Mouse (Mus musculus) kidney, adult 2 months (tissue): ENCODE results near the gene Smg6. TPM values are rescaled to one million over a fixed set of nuclear protein-coding genes. Genes with fewer than 3 reads are reported as not detected.

Source experiments
- DNase-seq: peaks from one replicate; pipeline ENCODE4 v3.0.0; 2021
- H3K27ac ChIP-seq: fragments of 200-500 bp; 2 replicates; pipeline ENCODE4 v1.5.1; 2012; ENCODE audit warnings: low read depth, low read length, control low read depth, inconsistent platforms; ENCODE audit not compliant: insufficient read depth
- H3K27me3 ChIP-seq: fragments of 200-500 bp; replicated peaks from 2 replicates; pipeline ENCODE4 v1.6.1; 2012; ENCODE audit warnings: mild to moderate bottlenecking, moderate library complexity, low read length, inconsistent platforms; ENCODE audit not compliant: control insufficient read depth, insufficient read depth
- H3K36me3 ChIP-seq: fragments of 200-500 bp; 2 replicates; pipeline ENCODE4 v1.6.1; 2012; ENCODE audit warnings: mild to moderate bottlenecking, moderate library complexity, low read length, inconsistent platforms; ENCODE audit not compliant: control insufficient read depth, insufficient read depth
- H3K4me1 ChIP-seq: fragments of 200-500 bp; 2 replicates; pipeline ENCODE4 v1.6.1; 2011; ENCODE audit warnings: low read length; ENCODE audit not compliant: control insufficient read depth, insufficient read depth
- H3K4me3 ChIP-seq: fragments of 200-500 bp; 2 replicates; pipeline ENCODE4 v1.5.1; 2011; ENCODE audit warnings: mild to moderate bottlenecking, low read depth, low read length, control low read depth; ENCODE audit not compliant: insufficient read depth
- CTCF ChIP-seq: fragments of 200-500 bp; conservative IDR thresholded peaks from 2 replicates; pipeline ENCODE4 v1.5.1; 2011; ENCODE audit warnings: low read depth, mild to moderate bottlenecking, control low read depth, low read length, moderate library complexity, mixed read lengths; ENCODE audit not compliant: insufficient read depth, insufficient read length
- POLR2A ChIP-seq: fragments of 200-500 bp; IDR thresholded peaks from one replicate; pipeline ENCODE4 v1.6.1; 2011; ENCODE audit warnings: low read depth, low read length, control low read depth
- WGBS: fragments of 180-500 bp; shearing (Covaris S2); methylation state at CpG from one replicate; pipeline ENCODE4 v1.1.7; 2018; 5-methylcytosine and 5-hydroxymethylcytosine counted together
- polyA plus RNA-seq: library from polyadenylated mRNA; depleted of rRNA; stranded (reverse); fragments of >200 nt; gene quantifications from 2 replicates; pipeline ENCODE4 v1.2.3, GENCODE M21; 2012

Smg6 gene
- polyA plus RNA-seq, 1 experiment, result 35.2 TPM

DNA sequence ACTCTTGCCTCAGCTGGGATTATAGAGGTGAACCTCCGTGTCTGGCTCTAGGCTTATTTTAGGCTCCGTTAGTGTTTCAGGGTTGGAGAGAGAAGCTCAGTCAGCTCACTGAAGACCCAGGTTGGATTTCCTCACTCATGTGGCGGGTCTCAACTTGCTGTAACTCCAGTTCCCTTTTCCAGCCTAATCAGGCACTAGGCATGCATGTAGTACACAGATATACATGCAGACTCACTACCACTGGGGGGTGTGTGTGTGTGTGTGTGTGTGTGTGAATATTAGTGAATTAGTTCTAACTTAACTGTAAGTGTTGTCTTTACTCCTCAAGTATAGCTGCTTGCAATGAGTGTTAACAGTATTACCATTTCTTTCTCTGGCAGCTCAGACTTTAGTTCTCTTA, 145.7 kb downstream of the Smg6 start:
- TF ChIP-seq CTCF, result no peak
- no peak for TF ChIP-seq POLR2A
- no peaks in the 10 kb centered on the region for H3K27me3 ChIP-seq
- WGBS, result 89% methylated on average over 3 of the region's 3 CpGs
- no peaks in the 10 kb centered on the region for H3K4me1 ChIP-seq
- H3K36me3 ChIP-seq, result no peaks in the 10 kb centered on the region
- DNase-seq, result no peak
- H3K4me3 ChIP-seq, result no peak overlapping the region
- no peak overlapping the region for H3K27ac ChIP-seq

DNA sequence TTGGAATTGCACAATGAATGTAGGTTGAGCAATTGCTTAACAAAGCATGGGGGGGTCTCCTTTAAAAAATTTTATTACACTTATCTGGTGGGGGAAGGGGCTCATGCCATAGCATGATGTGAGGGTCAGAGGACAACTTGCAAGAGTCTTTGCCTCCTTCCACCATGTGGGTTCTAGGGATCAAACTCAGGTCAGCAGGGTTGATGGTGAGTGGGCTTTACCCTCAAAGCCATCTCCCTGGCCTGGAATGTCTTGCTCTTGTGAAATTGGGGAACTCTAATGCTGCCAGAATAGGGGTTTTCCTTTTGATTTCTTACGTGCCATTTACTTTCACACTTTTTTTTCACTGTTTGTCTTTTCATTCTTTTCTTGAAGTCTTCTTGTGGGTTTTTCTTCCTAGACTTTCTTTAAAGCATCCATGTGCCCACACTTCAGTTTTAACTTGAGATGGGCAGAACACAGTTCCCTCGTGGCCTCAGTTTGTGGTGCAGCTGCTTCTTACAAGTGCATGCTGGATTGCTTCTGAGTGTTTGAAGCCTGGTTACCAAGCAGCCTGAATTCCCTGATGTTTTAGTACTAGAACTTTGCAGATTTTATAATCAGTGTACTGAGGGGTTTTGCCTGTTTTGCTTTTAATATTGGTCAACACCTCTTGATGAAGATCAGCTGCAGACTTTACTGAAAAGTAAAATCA, 147.5 kb downstream of the Smg6 start:
- DNase-seq, result no peak
- H3K4me1 ChIP-seq, result no peaks in the 10 kb centered on the region

DNA sequence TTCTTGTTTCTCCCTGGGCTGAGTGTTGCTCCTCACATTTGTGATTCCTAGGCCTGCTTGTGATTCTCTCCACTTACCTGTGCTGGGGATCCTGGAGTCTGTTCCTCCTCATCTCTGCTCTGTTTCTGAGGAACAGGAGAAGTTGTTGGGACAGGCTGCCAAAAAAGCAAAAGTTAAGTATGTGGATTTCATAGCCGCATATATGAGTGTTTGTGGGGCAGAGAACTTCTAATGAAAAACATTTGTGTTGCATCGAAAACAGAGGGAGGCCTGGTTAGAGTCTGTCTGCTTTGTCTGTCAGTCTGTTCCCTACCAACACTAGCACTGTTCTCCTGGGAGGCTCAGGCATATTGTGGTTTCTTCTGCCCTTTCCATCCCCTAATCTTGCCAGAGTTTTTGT, 148.1 kb downstream of the Smg6 start:
- DNase-seq, result no peak
- Histone ChIP-seq H3K4me3 (no peak overlapping the region), H3K27ac (no peak overlapping the region), H3K36me3 (no peaks in the 10 kb centered on the region), H3K4me1 (no peaks in the 10 kb centered on the region), H3K27me3 (no peaks in the 10 kb centered on the region)
- no peak for TF ChIP-seq CTCF
- TF ChIP-seq POLR2A, result no peak
- WGBS, result 79% methylated on average over 2 of the region's 2 CpGs

More for the DNA sequence above, 147.5 kb downstream of the Smg6 start:
- Histone ChIP-seq H3K27ac (no peak overlapping the region), H3K27me3 (no peaks in the 10 kb centered on the region), H3K36me3 (no peaks in the 10 kb centered on the region), H3K4me3 (no peak overlapping the region)
- TF ChIP-seq POLR2A (no peak), CTCF (no peak)
- WGBS, result 74% methylated on average over 2 of the region's 2 CpGs

DNA sequence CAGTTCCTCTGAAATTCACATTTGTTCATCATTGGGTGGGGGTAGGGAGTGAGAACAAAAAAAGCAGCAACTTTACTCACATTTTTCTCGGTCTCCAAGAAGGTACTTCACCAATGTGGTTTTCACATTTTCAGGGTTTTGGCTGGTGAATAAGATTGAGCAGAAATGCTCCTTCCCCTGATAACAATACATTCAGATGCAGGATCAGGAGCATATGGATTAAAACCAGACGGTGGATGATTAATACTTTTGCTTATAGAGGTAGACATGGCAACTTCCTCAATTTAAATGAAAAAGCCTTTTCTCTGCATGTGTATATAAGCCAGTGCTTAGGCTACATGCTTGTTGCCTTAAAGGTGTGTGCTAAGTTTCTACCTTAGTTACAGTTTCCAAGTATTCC, 148.9 kb downstream of the Smg6 start:
- no peaks in the 10 kb centered on the region for H3K36me3 ChIP-seq
- TF ChIP-seq CTCF, result no peak
- TF ChIP-seq POLR2A, result no peak
- 72% methylated on average over 2 of the region's 2 CpGs for WGBS
- no peaks in the 10 kb centered on the region for H3K27me3 ChIP-seq
- H3K4me3 ChIP-seq, result no peak overlapping the region
- no peak for DNase-seq
- H3K27ac ChIP-seq, result no peak overlapping the region
- H3K4me1 ChIP-seq, result no peaks in the 10 kb centered on the region

DNA sequence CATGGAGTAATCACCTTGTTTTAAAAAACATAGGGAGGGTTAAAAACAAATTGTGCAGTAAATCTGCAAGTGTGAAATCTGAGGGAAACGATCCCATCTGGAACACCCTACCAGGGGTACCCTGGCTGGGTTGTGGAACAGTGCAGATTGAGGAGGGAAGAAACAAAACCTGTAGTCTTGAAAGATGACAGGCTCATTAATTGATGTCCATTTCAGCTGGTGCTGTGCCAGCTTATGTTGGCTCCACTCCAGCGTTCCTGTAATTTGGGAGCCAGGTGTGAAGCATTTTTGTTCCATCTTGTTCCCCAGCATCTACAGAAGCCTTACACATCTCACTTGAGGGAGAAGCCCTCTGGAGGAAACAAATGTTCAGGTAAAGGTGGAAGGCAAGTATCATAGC, 153.0 kb downstream of the Smg6 start:
- H3K4me3 ChIP-seq, result no peak overlapping the region
- no peak overlapping the region for H3K27ac ChIP-seq
- WGBS, result 61% methylated on average over 2 of the region's 2 CpGs
- DNase-seq, result no peak
- H3K36me3 ChIP-seq, result peaks cover 3% of the 10 kb centered on the region
- no peaks in the 10 kb centered on the region for H3K27me3 ChIP-seq
- no peaks in the 10 kb centered on the region for H3K4me1 ChIP-seq
- no peak for TF ChIP-seq CTCF
- no peak for TF ChIP-seq POLR2A

DNA sequence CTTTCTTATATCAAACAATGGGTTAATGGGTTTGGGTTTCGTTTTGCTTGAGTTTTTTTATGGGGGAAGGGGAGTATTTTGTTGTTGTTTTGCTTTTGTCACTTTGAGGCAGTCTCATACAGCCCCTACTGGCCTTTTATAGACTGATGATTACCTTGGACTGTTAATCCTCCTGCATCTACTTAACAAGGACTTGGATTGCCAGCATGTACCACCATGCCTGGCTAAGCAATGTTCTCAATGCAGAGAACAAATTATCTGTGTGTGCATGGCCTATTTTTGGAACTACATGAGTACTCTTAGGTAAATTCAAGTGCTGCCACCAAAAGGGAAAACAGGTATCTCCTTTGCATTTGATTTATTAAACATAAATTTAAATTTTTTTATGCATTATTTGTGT, 157.4 kb downstream of the Smg6 start:
- DNase-seq, result no peak
- no peaks in the 10 kb centered on the region for H3K4me1 ChIP-seq
- H3K27me3 ChIP-seq, result no peaks in the 10 kb centered on the region
- no peak overlapping the region for H3K4me3 ChIP-seq
- H3K27ac ChIP-seq, result no peak overlapping the region
- WGBS, result 70% methylated on average over 1 of the region's 1 CpGs
- H3K36me3 ChIP-seq, result peaks cover 3% of the 10 kb centered on the region
- TF ChIP-seq POLR2A (no peak), CTCF (no peak)

DNA sequence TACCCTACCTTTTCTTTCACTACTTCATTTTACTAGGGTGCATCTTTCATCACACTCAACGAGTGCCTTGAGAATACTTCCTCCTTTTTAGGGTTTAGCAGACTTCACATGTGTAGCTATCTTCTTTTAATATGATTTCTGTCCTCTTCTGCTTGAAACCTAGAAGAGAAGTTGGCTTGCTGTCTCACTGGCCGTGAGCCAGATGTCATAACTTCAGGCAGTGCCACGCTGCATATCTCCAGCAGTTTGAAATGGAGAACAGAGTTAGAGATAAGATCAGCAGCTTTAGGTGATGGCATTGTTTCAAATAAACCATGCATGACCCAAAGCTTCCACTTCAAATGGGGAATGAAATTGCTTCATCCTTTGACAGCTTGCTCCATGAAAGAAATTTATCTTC, 166.5 kb downstream of the Smg6 start:
- Histone ChIP-seq H3K36me3 (no peaks in the 10 kb centered on the region), H3K27ac (no peak overlapping the region), H3K4me3 (no peak overlapping the region), H3K4me1 (no peaks in the 10 kb centered on the region), H3K27me3 (no peaks in the 10 kb centered on the region)
- DNase-seq, result peak; percentile 49
- WGBS, result 38% methylated on average over 3 of the region's 3 CpGs
- TF ChIP-seq POLR2A (no peak), CTCF (no peak)

DNA sequence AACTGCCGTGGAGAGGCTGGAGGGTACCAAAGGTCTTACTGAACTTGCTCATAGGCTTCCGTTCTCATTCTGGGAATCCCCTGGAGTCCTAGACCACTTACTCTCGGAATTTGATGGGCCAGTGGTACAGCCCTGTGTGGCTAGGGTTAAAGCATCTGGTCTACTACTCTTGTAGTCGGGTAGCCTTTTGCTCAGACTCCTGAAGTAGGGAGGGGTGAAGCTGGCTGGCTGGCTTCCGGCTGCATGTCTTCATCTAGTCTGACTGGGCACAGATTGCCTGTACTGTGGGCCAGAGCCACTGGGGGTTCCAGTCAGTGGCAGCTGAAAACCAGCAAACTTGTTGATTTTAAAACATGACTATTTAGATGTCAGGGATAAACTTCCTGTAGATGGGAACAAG, 167.0 kb downstream of the Smg6 start:
- Histone ChIP-seq H3K4me3 (no peak overlapping the region), H3K27ac (no peak overlapping the region; the same call in 1 of the 2 replicates), H3K27me3 (no peaks in the 10 kb centered on the region), H3K4me1 (no peaks in the 10 kb centered on the region), H3K36me3 (no peaks in the 10 kb centered on the region)
- TF ChIP-seq POLR2A, result no peak
- no peak for TF ChIP-seq CTCF
- peak; percentile 38 for DNase-seq
- 56% methylated on average over 5 of the region's 5 CpGs for WGBS
